Mouse (Mus musculus) forebrain, embryonic 16.5 days (tissue): ENCODE results near the gene Ssh2. TPM values are rescaled to one million over a fixed set of nuclear protein-coding genes. Genes with fewer than 3 reads are reported as not detected.

Source experiments
- ATAC-seq: fragments of 200-750 bp; cut with Nextera tagmentation; 2 replicates; pipeline ENCODE4 v1.8.0; 2017; ENCODE audit warnings: mild to moderate bottlenecking, moderate library complexity
- H3K27ac ChIP-seq: fragments of 300-500 bp; sonication (generic); 2 replicates; pipeline ENCODE4 v1.5.1; 2014; ENCODE audit warnings: low read length, control low read depth
- H3K27me3 ChIP-seq: fragments of 300-500 bp; sonication (generic); replicated peaks from 2 replicates; pipeline ENCODE4 v1.6.1; 2014; ENCODE audit warnings: low read length; ENCODE audit not compliant: control insufficient read depth, insufficient read depth
- H3K36me3 ChIP-seq: fragments of 300-500 bp; sonication (generic); 2 replicates; pipeline ENCODE4 v1.6.1; 2014; ENCODE audit not compliant: control insufficient read depth, insufficient read depth
- H3K4me1 ChIP-seq: fragments of 300-500 bp; sonication (generic); replicated peaks from 2 replicates; pipeline ENCODE4 v1.6.1; 2014; ENCODE audit warnings: low read length; ENCODE audit not compliant: control insufficient read depth, insufficient read depth
- H3K4me2 ChIP-seq: fragments of 300-500 bp; sonication (generic); 2 replicates; pipeline ENCODE4 v1.6.1; 2014; ENCODE audit warnings: mild to moderate bottlenecking, low read length, control low read depth
- H3K4me3 ChIP-seq: fragments of 300-500 bp; sonication (generic); replicated peaks from 2 replicates; pipeline ENCODE4 v1.5.1; 2014; ENCODE audit warnings: mild to moderate bottlenecking, low read length, control low read depth
- H3K9ac ChIP-seq: fragments of 300-500 bp; sonication (generic); replicated peaks from 2 replicates; pipeline ENCODE4 v1.6.1; 2014; ENCODE audit warnings: low read depth, low read length, control low read depth
- H3K9me3 ChIP-seq: fragments of 300-500 bp; sonication (generic); 2 replicates; pipeline ENCODE4 v1.6.1; 2016; ENCODE audit warnings: low read length; ENCODE audit not compliant: control insufficient read depth
- WGBS: fragments of 180-500 bp; shearing (Covaris S2); extraction: QIAGEN DNeasy Blood & Tissue Kit; methylation state at CpG from one replicate; pipeline ENCODE4 v1.1.7; 2014; 5-methylcytosine and 5-hydroxymethylcytosine counted together
- polyA plus RNA-seq: library from polyadenylated mRNA; unstranded; fragments of >200 nt; fragmentation: Nextera tagmentation; extraction: Ambion mirVana; gene quantifications from 2 replicates; pipeline ENCODE4 v1.2.1, GENCODE M21; 2015

The Ssh2 gene
- polyA plus RNA-seq, 1 experiment from 2014 or later = 22.1 TPM

- H3K4me1 ChIP-seq = peaks cover 47% of the 10 kb centered on the region
- WGBS = under 1% methylated on average over 62 of the region's 74 CpGs
- peak within 1 kb of the TSS; percentile 71 for H3K4me3 ChIP-seq
- peak within 1 kb of the TSS; percentile 94 for H3K4me2 ChIP-seq
- no peaks in the 10 kb centered on the region for H3K27me3 ChIP-seq
- H3K36me3 ChIP-seq = no peaks in the 10 kb centered on the region
- no peaks in the 10 kb centered on the region for H3K9me3 ChIP-seq
- peak within 1 kb of the TSS; percentile 88 for H3K9ac ChIP-seq
- H3K27ac ChIP-seq = peak within 1 kb of the TSS; percentile 95
- no peak for ATAC-seq
Observed at GRCm38 (mm10) chr11:77493512-77494343, 277.6 kb downstream of the Ssh2 start, which contains the start of gene Git1. Gene Git1 (plus strand): TSS chr11:77493562.

- no peaks in the 10 kb centered on the region for H3K36me3 ChIP-seq
- H3K4me1 ChIP-seq = peaks cover 47% of the 10 kb centered on the region
- no peaks in the 10 kb centered on the region for H3K27me3 ChIP-seq
- peak overlapping the region; percentile 88 for H3K9ac ChIP-seq
- H3K27ac ChIP-seq = peak overlapping the region; percentile 78
- WGBS = 35% methylated on average over 4 of the region's 4 CpGs
- no peaks in the 10 kb centered on the region for H3K9me3 ChIP-seq
- H3K4me2 ChIP-seq = peak overlapping the region; percentile 73
- ATAC-seq = no peak
- peak overlapping the region; percentile 71 for H3K4me3 ChIP-seq
Observed at GRCm38 (mm10) chr11:77494344-77494676, 278.2 kb downstream of the Ssh2 start.

GRCm38 (mm10) chr11:77494782-77495181 lies 278.7 kb downstream of the Ssh2 start:
- no peak for ATAC-seq
- Histone ChIP-seq H3K4me1 (peaks cover 47% of the 10 kb centered on the region), H3K36me3 (no peaks in the 10 kb centered on the region), H3K9ac (no peak overlapping the region; the same call in 1 of the 2 replicates), H3K27ac (no peak overlapping the region), H3K9me3 (no peaks in the 10 kb centered on the region), H3K4me2 (peak overlapping the region; percentile 73), H3K4me3 (no peak overlapping the region), H3K27me3 (no peaks in the 10 kb centered on the region)
- 78% methylated on average over 6 of the region's 6 CpGs for WGBS

GRCm38 (mm10) chr11:77495507-77495906 lies 279.4 kb downstream of the Ssh2 start:
- no peak overlapping the region for H3K4me2 ChIP-seq
- peaks cover 44% of the 10 kb centered on the region for H3K4me1 ChIP-seq
- H3K4me3 ChIP-seq = no peak overlapping the region
- no peaks in the 10 kb centered on the region for H3K27me3 ChIP-seq
- H3K9ac ChIP-seq = 0 out of 2 replicates have a peak overlapping the region, but pooled peaks have one; percentile 7
- H3K9me3 ChIP-seq = no peaks in the 10 kb centered on the region
- peaks cover 3% of the 10 kb centered on the region for H3K36me3 ChIP-seq
- H3K27ac ChIP-seq = no peak overlapping the region
- no peak for ATAC-seq

GRCm38 (mm10) chr11:77497341-77497756 lies 281.3 kb downstream of the Ssh2 start:
- peak overlapping the region; percentile 8; the same call in 1 of the 2 replicates for H3K27ac ChIP-seq

GRCm38 (mm10) chr11:77497851-77498250 lies 281.8 kb downstream of the Ssh2 start:
- Histone ChIP-seq H3K4me2 (no peak overlapping the region), H3K9ac (no peak overlapping the region), H3K36me3 (peaks cover 7% of the 10 kb centered on the region), H3K27me3 (no peaks in the 10 kb centered on the region), H3K4me1 (peaks cover 29% of the 10 kb centered on the region), H3K4me3 (no peak overlapping the region), H3K27ac (no peak overlapping the region), H3K9me3 (no peaks in the 10 kb centered on the region)
- no peak for ATAC-seq
- 44% methylated on average over 4 of the region's 4 CpGs for WGBS

More at GRCm38 (mm10) chr11:77497341-77497756, 281.3 kb downstream of the Ssh2 start:
- Histone ChIP-seq H3K4me1 (peaks cover 34% of the 10 kb centered on the region), H3K4me2 (no peak overlapping the region), H3K4me3 (no peak overlapping the region), H3K27me3 (no peaks in the 10 kb centered on the region), H3K9me3 (no peaks in the 10 kb centered on the region), H3K36me3 (peaks cover 7% of the 10 kb centered on the region), H3K9ac (no peak overlapping the region)
- no peak for ATAC-seq
- 31% methylated on average over 6 of the region's 6 CpGs for WGBS

- Histone ChIP-seq H3K9ac (no peak overlapping the region), H3K27ac (no peak overlapping the region)
- WGBS = 72% methylated on average over 12 of the region's 12 CpGs
Observed at GRCm38 (mm10) chr11:77498261-77499139, 282.4 kb downstream of the Ssh2 start.

GRCm38 (mm10) chr11:77499354-77499753 lies 283.3 kb downstream of the Ssh2 start:
- H3K36me3 ChIP-seq = peaks cover 10% of the 10 kb centered on the region

More at GRCm38 (mm10) chr11:77498261-77499139, 282.4 kb downstream of the Ssh2 start:
- no peak overlapping the region for H3K4me3 ChIP-seq
- H3K4me1 ChIP-seq = peaks cover 29% of the 10 kb centered on the region
- H3K9me3 ChIP-seq = no peaks in the 10 kb centered on the region
- H3K4me2 ChIP-seq = no peak overlapping the region
- peaks cover 9% of the 10 kb centered on the region for H3K36me3 ChIP-seq
- no peak for ATAC-seq
- H3K27me3 ChIP-seq = no peaks in the 10 kb centered on the region

More at GRCm38 (mm10) chr11:77499354-77499753, 283.3 kb downstream of the Ssh2 start:
- Histone ChIP-seq H3K9ac (no peak overlapping the region), H3K27ac (no peak overlapping the region), H3K4me1 (peaks cover 25% of the 10 kb centered on the region), H3K27me3 (no peaks in the 10 kb centered on the region), H3K9me3 (no peaks in the 10 kb centered on the region), H3K4me3 (no peak overlapping the region), H3K4me2 (no peak overlapping the region)
- ATAC-seq = no peak
- WGBS = 83% methylated on average over 7 of the region's 7 CpGs
